Mouse (Mus musculus) hindbrain, embryonic 15.5 days (tissue): ENCODE results near the gene Cygb. TPM values are rescaled to one million over a fixed set of nuclear protein-coding genes. Genes with fewer than 3 reads are reported as not detected.
"Not testable (repeated sequence)": the region's sequence is repeated elsewhere in the genome, so short reads cannot be mapped to it uniquely, and the experiment has no call there.

Experiments
- ATAC-seq: fragments of 200-750 bp; cut with Nextera tagmentation; 2 replicates; pipeline ENCODE4 v1.8.0; 2017; ENCODE audit warnings: low read depth, moderate number of reproducible peaks, moderate TSS enrichment; ENCODE audit not compliant: low FRiP score
- H3K27ac ChIP-seq: fragments of 300-500 bp; sonication (generic); replicated peaks from 2 replicates; pipeline ENCODE4 v1.5.1; 2015; ENCODE audit warnings: mild to moderate bottlenecking, inconsistent platforms
- H3K27me3 ChIP-seq: fragments of 300-500 bp; sonication (generic); 2 replicates; pipeline ENCODE4 v1.6.1; 2015; ENCODE audit warnings: control low read depth, inconsistent platforms
- H3K36me3 ChIP-seq: fragments of 300-500 bp; sonication (generic); 2 replicates; pipeline ENCODE4 v1.6.1; 2015; ENCODE audit warnings: control low read depth, inconsistent platforms
- H3K4me1 ChIP-seq: fragments of 300-500 bp; sonication (generic); replicated peaks from 2 replicates; pipeline ENCODE4 v1.6.1; 2015; ENCODE audit warnings: control low read depth, inconsistent platforms
- H3K4me2 ChIP-seq: fragments of 300-500 bp; sonication (generic); 2 replicates; pipeline ENCODE4 v1.6.1; 2015; ENCODE audit warnings: moderate library complexity, mild to moderate bottlenecking, inconsistent platforms
- H3K4me3 ChIP-seq: fragments of 300-500 bp; sonication (generic); 2 replicates; pipeline ENCODE4 v1.5.1; 2015; ENCODE audit warnings: mild to moderate bottlenecking, inconsistent platforms
- H3K9ac ChIP-seq: fragments of 300-500 bp; sonication (generic); 2 replicates; pipeline ENCODE4 v1.6.1; 2015; ENCODE audit warnings: inconsistent platforms
- H3K9me3 ChIP-seq: fragments of 300-500 bp; sonication (generic); 2 replicates; pipeline ENCODE4 v1.6.1; 2016; ENCODE audit warnings: control low read depth, inconsistent platforms
- WGBS: fragments of 180-500 bp; shearing (Covaris S2); methylation state at CpG from one replicate; pipeline ENCODE4 v1.1.7; 2015; 5-methylcytosine and 5-hydroxymethylcytosine counted together
- polyA plus RNA-seq: library from polyadenylated mRNA; unstranded; fragments of >200 nt; fragmentation: Nextera tagmentation; extraction: Ambion mirVana; gene quantifications from 2 replicates; pipeline ENCODE4 v1.2.1, GENCODE M21; 2015

Gene Cygb
- polyA plus RNA-seq, 1 experiment from 2014 or later: 29.1 TPM

GRCm38 (mm10) chr11:116671845-116672434, 17.8 kb upstream of the Cygb start:
- no peaks in the 10 kb centered on the region for H3K9me3 ChIP-seq
- peaks cover 40% of the 10 kb centered on the region for H3K4me1 ChIP-seq
- H3K27ac ChIP-seq: peak overlapping the region; percentile 66
- under 1% methylated on average over 24 of the region's 24 CpGs for WGBS
- H3K4me2 ChIP-seq: peak overlapping the region; percentile 81
- peak overlapping the region; percentile 73 for H3K9ac ChIP-seq
- peak overlapping the region; percentile 65 for H3K4me3 ChIP-seq
- ATAC-seq: no peak
- peaks cover 33% of the 10 kb centered on the region for H3K36me3 ChIP-seq
- H3K27me3 ChIP-seq: no peaks in the 10 kb centered on the region

GRCm38 (mm10) chr11:116671112-116671844, 17.2 kb upstream of the Cygb start:
- whole genome bisulfite sequencing: 2% methylated on average over 45 of the region's 45 CpGs
- H3K27me3 ChIP-seq: no peaks in the 10 kb centered on the region
- peak overlapping the region; percentile 73 for H3K9ac ChIP-seq
- H3K4me1 ChIP-seq: peaks cover 40% of the 10 kb centered on the region
- H3K4me2 ChIP-seq: peak overlapping the region; percentile 81
- H3K4me3 ChIP-seq: peak overlapping the region; percentile 65
- peak overlapping the region; percentile 66 for H3K27ac ChIP-seq
- no peaks in the 10 kb centered on the region for H3K9me3 ChIP-seq
- ATAC-seq: peak; percentile 89
- H3K36me3 ChIP-seq: peaks cover 26% of the 10 kb centered on the region

GRCm38 (mm10) chr11:116670386-116670785, 16.3 kb upstream of the Cygb start:
- Histone ChIP-seq H3K4me2 (peak overlapping the region; percentile 81), H3K27ac (peak overlapping the region; percentile 47; the same call in 1 of the 2 replicates), H3K4me3 (peak overlapping the region; percentile 65; the same call in 1 of the 2 replicates), H3K9ac (0 out of 2 replicates have a peak overlapping the region, but pooled peaks have one; percentile 23), H3K9me3 (no peaks in the 10 kb centered on the region), H3K36me3 (peaks cover 17% of the 10 kb centered on the region), H3K27me3 (no peaks in the 10 kb centered on the region), H3K4me1 (peaks cover 40% of the 10 kb centered on the region)
- no peak for ATAC-seq
- WGBS: 69% methylated on average over 7 of the region's 7 CpGs

GRCm38 (mm10) chr11:116669787-116670365, 15.8 kb upstream of the Cygb start:
- H3K9me3 ChIP-seq: no peaks in the 10 kb centered on the region
- H3K9ac ChIP-seq: no peak overlapping the region
- H3K4me1 ChIP-seq: peaks cover 40% of the 10 kb centered on the region
- no peak overlapping the region; the same call in 1 of the 2 replicates for H3K27ac ChIP-seq
- no peak overlapping the region for H3K4me3 ChIP-seq
- peak overlapping the region; percentile 81; the same call in 1 of the 2 replicates for H3K4me2 ChIP-seq
- peaks cover 12% of the 10 kb centered on the region for H3K36me3 ChIP-seq
- 30% methylated on average over 13 of the region's 13 CpGs for WGBS
- H3K27me3 ChIP-seq: no peaks in the 10 kb centered on the region
- ATAC-seq: no peak

- no peak overlapping the region for H3K27ac ChIP-seq
- peaks cover 8% of the 10 kb centered on the region for H3K36me3 ChIP-seq
- peaks cover 41% of the 10 kb centered on the region for H3K4me1 ChIP-seq
- H3K9me3 ChIP-seq: no peaks in the 10 kb centered on the region
- 32% methylated on average over 5 of the region's 5 CpGs for WGBS
- H3K4me3 ChIP-seq: no peak overlapping the region
- H3K4me2 ChIP-seq: no peak overlapping the region
- H3K9ac ChIP-seq: no peak overlapping the region
- ATAC-seq: no peak
- no peaks in the 10 kb centered on the region for H3K27me3 ChIP-seq
These were observed 15.2 kb upstream of the Cygb start for GRCm38 (mm10) chr11:116669316-116669715.

- 42% methylated on average over 7 of the region's 7 CpGs for WGBS
- Histone ChIP-seq H3K27ac (no peak overlapping the region), H3K27me3 (no peaks in the 10 kb centered on the region), H3K36me3 (peaks cover 3% of the 10 kb centered on the region), H3K4me1 (peaks cover 46% of the 10 kb centered on the region), H3K4me2 (no peak overlapping the region), H3K4me3 (no peak overlapping the region), H3K9me3 (no peaks in the 10 kb centered on the region), H3K9ac (no peak overlapping the region)
- no peak for ATAC-seq
These were observed 14.7 kb upstream of the Cygb start for GRCm38 (mm10) chr11:116668839-116669238.

GRCm38 (mm10) chr11:116668381-116668825, 14.3 kb upstream of the Cygb start:
- Histone ChIP-seq H3K27me3 (no peaks in the 10 kb centered on the region), H3K27ac (no peak overlapping the region), H3K36me3 (no peaks in the 10 kb centered on the region), H3K4me3 (no peak overlapping the region), H3K9ac (no peak overlapping the region), H3K4me1 (peaks cover 50% of the 10 kb centered on the region), H3K4me2 (no peak overlapping the region), H3K9me3 (no peaks in the 10 kb centered on the region)
- no peak for ATAC-seq
- 86% methylated on average over 10 of the region's 10 CpGs for WGBS

- H3K4me1 ChIP-seq: peaks cover 50% of the 10 kb centered on the region
- 85% methylated on average over 8 of the region's 8 CpGs for WGBS
These were observed 13.8 kb upstream of the Cygb start for GRCm38 (mm10) chr11:116667930-116668329.

GRCm38 (mm10) chr11:116667012-116667411, 12.9 kb upstream of the Cygb start:
- not testable (repeated sequence) for H3K27me3 ChIP-seq, ATAC-seq, H3K4me2 ChIP-seq, H3K9ac ChIP-seq, H3K4me3 ChIP-seq, H3K27ac ChIP-seq, H3K36me3 ChIP-seq, H3K9me3 ChIP-seq
- H3K4me1 ChIP-seq: peaks cover 50% of the 10 kb centered on the region
- WGBS: 87% methylated on average over 5 of the region's 5 CpGs

More at GRCm38 (mm10) chr11:116667930-116668329, 13.8 kb upstream of the Cygb start:
- no peak overlapping the region for H3K9ac ChIP-seq
- no peak overlapping the region for H3K27ac ChIP-seq
- ATAC-seq: no peak
- no peak overlapping the region for H3K4me3 ChIP-seq
- no peaks in the 10 kb centered on the region for H3K9me3 ChIP-seq
- no peaks in the 10 kb centered on the region for H3K36me3 ChIP-seq
- no peak overlapping the region for H3K4me2 ChIP-seq
- H3K27me3 ChIP-seq: no peaks in the 10 kb centered on the region

- whole genome bisulfite sequencing: 79% methylated on average over 9 of the region's 9 CpGs
- H3K4me1 ChIP-seq: peaks cover 54% of the 10 kb centered on the region
- no peak for ATAC-seq
These were observed 12.5 kb upstream of the Cygb start for GRCm38 (mm10) chr11:116666566-116666965.

GRCm38 (mm10) chr11:116665289-116665688, 11.2 kb upstream of the Cygb start:
- Histone ChIP-seq H3K4me2 (no peak overlapping the region), H3K36me3 (no peaks in the 10 kb centered on the region), H3K4me3 (no peak overlapping the region), H3K9ac (no peak overlapping the region), H3K27me3 (no peaks in the 10 kb centered on the region), H3K27ac (no peak overlapping the region), H3K9me3 (no peaks in the 10 kb centered on the region), H3K4me1 (peaks cover 57% of the 10 kb centered on the region)
- no peak for ATAC-seq
- 80% methylated on average over 10 of the region's 10 CpGs for WGBS

More at GRCm38 (mm10) chr11:116666566-116666965, 12.5 kb upstream of the Cygb start:
- Histone ChIP-seq H3K27ac (no peak overlapping the region), H3K36me3 (no peaks in the 10 kb centered on the region), H3K4me3 (no peak overlapping the region), H3K9ac (no peak overlapping the region), H3K27me3 (no peaks in the 10 kb centered on the region), H3K4me2 (no peak overlapping the region), H3K9me3 (no peaks in the 10 kb centered on the region)

GRCm38 (mm10) chr11:116661948-116662377, 7.8 kb upstream of the Cygb start:
- H3K27ac ChIP-seq: peak overlapping the region; percentile 84
- peak overlapping the region; percentile 37 for H3K4me2 ChIP-seq
- 30% methylated on average over 8 of the region's 8 CpGs for WGBS
- peaks cover 64% of the 10 kb centered on the region for H3K4me1 ChIP-seq
- H3K4me3 ChIP-seq: no peak overlapping the region
- H3K27me3 ChIP-seq: no peaks in the 10 kb centered on the region
- H3K9me3 ChIP-seq: no peaks in the 10 kb centered on the region
- H3K36me3 ChIP-seq: no peaks in the 10 kb centered on the region
- peak; percentile 25; the same call in 1 of the 2 replicates for ATAC-seq
- H3K9ac ChIP-seq: no peak overlapping the region
